Mouse (Mus musculus): ENCODE data around the gene Ccdc71. TPM values are rescaled to one million over a fixed set of nuclear protein-coding genes. Genes with fewer than 3 reads are reported as not detected.

Ccdc71 gene
- polyA plus RNA-seq (2016; fragmentation: Nextera tagmentation; extraction: Ambion mirVana): 44.6 and 49.5 TPM in 2 replicates

DNA sequence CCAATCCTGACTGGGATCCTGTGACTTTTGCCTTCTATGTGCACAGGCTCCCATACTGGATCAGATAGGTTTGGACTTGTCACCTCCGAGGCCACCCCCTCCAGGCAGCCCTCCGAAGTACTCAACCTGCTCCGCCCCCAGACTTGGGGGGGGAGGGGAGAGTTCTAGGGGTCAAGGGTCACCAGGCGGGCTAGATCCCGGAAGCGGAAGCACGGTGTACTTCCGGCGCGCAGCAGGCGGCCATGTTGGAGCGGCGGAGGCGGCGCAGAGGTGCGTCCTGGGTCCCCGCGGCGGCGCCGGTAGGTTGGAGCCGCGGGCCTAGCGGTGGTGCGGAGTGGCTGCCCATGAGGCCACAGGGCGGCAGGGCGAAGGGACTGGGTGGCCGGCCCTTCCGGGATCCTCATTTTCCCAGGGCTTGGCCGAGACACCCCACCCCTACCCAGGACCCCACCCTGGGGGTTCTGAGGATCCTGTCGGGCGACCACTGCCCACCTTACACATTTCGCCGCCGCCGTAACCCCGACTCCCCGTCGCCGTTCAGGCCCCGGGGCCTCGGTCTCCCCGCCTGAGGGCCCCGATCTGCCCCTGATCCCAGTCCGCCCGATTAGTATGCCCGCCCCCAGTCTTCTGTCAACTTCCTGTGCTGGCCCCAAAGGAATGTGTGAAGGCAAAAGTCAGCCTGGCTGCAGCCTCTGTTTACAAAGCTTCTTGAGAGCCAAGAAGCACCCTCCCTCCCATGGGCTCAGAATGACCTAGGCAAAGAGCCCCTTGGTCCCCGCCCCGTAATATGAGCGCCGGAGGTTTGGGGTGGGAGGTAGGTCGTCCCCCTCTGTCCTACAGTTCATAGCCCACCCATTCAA is at the start of gene Ccdc71:
Ccdc71 (plus strand) TSS at position 209 of the 860 bp plus-strand sequence.
- H3K9ac ChIP-seq (replicated peaks): peak within 1 kb of the TSS; percentile 90
- peak; percentile 66 for ATAC-seq (ENCODE audit: insufficient number of reproducible peaks, insufficient read depth, low FRiP score, low TSS enrichment, low read depth)
- peak within 1 kb of the TSS; percentile 87 for H3K27ac ChIP-seq
- peaks cover 12% of the 10 kb centered on the region for H3K4me1 ChIP-seq (replicated peaks)
- H3K9me3 ChIP-seq: no peaks in the 10 kb centered on the region
- under 1% methylated on average over 52 of the region's 52 CpGs for WGBS
- no peaks in the 10 kb centered on the region for H3K27me3 ChIP-seq
- peak within 1 kb of the TSS; percentile 92 for H3K4me2 ChIP-seq
- peaks cover 29% of the 10 kb centered on the region for H3K36me3 ChIP-seq
- H3K4me3 ChIP-seq (replicated peaks): peak within 1 kb of the TSS; percentile 91

DNA sequence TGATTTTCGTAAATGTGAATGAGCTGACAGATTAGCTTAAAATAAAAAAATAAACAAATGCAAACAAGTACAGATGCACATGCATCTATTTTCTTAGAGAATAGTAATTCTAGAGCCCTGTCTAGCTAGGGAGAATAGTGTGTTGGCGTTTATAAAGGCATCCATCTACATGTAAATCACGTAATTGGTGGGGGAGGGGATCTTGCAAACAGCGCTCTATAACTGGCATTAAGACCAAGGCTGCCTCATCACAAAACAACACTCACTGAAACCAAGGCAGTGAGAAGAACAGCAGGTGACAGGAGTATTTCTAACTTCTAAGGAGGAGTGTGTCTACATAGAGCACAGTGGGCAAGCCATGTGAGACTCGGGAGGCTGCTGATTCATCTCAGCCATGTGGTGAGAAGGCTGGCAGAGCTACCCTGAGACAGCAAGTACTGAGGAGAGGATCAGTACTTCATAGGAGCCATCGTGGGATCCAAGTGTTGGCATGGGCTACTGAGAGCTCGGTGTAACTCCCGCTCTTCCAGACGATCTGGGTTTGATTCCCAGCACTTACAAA is 48.9 kb upstream of the Ccdc71 start:
- WGBS: 83% methylated on average over 9 of the region's 9 CpGs
- ATAC-seq (ENCODE audit: insufficient number of reproducible peaks, insufficient read depth, low FRiP score, low TSS enrichment, low read depth): no peak
- no peak overlapping the region for H3K27ac ChIP-seq
- no peak overlapping the region for H3K4me2 ChIP-seq
- no peaks in the 10 kb centered on the region for H3K27me3 ChIP-seq
- no peaks in the 10 kb centered on the region for H3K36me3 ChIP-seq
- no peaks in the 10 kb centered on the region for H3K9me3 ChIP-seq
- H3K4me3 ChIP-seq (replicated peaks): no peak overlapping the region
- H3K9ac ChIP-seq (replicated peaks): no peak overlapping the region
- H3K4me1 ChIP-seq (replicated peaks): no peaks in the 10 kb centered on the region

DNA sequence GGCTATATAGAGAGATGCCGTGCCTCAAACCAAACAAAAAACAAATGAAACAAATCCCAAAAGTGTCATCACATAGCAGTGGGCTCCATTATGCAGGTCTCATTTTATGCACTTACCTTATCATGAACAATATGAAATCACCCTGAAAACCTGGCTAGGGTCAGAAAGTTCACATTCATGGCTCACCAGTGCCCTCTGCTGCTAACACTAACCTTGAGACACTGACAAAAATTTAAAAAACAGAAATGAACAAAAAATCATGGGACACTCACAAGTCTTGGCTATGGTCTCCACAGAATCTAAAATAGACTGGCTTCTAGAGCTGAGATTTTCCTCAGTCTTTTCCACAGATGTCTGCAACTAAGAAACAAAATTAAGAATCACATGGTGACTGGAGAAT is 48.1 kb upstream of the Ccdc71 start:
- Histone ChIP-seq H3K27ac (no peak overlapping the region), H3K9me3 (no peaks in the 10 kb centered on the region), H3K27me3 (no peaks in the 10 kb centered on the region), H3K4me1 (replicated peaks) (no peaks in the 10 kb centered on the region), H3K9ac (replicated peaks) (no peak overlapping the region), H3K4me2 (no peak overlapping the region), H3K4me3 (replicated peaks) (no peak overlapping the region), H3K36me3 (no peaks in the 10 kb centered on the region)
- no peak for ATAC-seq (ENCODE audit: insufficient number of reproducible peaks, insufficient read depth, low FRiP score, low TSS enrichment, low read depth)
- 81% methylated on average over 1 of the region's 1 CpGs for WGBS

DNA sequence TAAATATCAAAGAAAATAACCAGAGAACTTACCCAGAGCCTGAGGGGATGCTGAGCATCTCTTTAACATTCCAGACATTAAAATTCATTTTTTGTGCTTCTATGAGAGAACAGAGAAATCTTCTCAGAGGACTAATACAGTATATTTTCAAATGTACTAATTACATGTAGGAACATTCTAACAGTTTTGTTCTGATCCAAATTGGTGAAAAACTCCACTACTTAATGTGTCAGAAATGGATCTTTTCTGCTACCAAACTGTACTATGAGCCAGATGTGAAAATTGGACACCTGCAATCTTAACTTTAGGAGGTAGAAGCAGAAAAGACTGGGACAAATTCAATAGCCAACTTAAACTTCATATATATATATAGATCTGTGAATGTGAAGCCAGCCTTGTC is 31.9 kb upstream of the Ccdc71 start, which contains the start of gene Ccdc36:
Ccdc36 (minus strand) TSS at position 101 of the 400 bp plus-strand sequence.
- H3K27ac ChIP-seq: no peak within 1 kb of the TSS
- 0 out of 2 replicates have a peak, but pooled peaks cover 5% of the 10 kb centered on the region for H3K4me1 ChIP-seq (replicated peaks)
- H3K9ac ChIP-seq (replicated peaks): no peak within 1 kb of the TSS
- no peaks in the 10 kb centered on the region for H3K36me3 ChIP-seq
- no peaks in the 10 kb centered on the region for H3K9me3 ChIP-seq
- H3K4me3 ChIP-seq (replicated peaks): no peak within 1 kb of the TSS
- no peak for ATAC-seq (ENCODE audit: insufficient number of reproducible peaks, insufficient read depth, low FRiP score, low TSS enrichment, low read depth)
- H3K4me2 ChIP-seq: no peak within 1 kb of the TSS
- no peaks in the 10 kb centered on the region for H3K27me3 ChIP-seq

DNA sequence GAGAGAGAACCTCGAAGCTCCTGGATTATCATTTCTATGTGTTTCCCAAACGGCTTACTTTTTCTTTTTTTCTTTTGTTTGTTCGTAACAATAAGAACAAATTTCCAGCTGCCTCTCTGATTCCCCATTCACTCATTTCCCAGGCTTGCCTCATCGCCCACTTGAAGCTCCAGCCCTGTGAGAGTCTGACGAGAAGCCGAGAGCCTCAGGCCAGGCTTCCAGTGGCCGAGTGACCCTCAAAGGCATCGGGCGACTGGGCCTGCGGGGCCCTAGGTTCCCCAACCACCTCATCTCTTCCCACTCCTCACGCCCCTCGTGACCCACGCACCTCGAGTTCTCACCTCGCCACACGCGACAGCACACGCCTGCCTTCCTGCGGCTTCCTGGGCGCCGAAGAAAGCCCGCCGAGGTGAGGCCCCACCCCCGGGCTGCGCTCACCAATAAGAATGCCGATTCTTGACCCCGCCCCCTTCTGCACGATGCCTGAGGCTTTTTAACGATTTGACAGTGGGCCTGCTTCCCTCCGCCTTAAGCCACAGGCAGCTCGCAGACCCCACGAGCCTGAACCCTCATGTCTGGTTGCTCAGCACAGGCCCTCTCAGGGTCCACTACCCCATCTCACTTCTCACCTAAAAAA is 28.8 kb upstream of the Ccdc71 start:
- H3K27ac ChIP-seq: no peak overlapping the region
- WGBS: 36% methylated on average over 32 of the region's 32 CpGs

DNA sequence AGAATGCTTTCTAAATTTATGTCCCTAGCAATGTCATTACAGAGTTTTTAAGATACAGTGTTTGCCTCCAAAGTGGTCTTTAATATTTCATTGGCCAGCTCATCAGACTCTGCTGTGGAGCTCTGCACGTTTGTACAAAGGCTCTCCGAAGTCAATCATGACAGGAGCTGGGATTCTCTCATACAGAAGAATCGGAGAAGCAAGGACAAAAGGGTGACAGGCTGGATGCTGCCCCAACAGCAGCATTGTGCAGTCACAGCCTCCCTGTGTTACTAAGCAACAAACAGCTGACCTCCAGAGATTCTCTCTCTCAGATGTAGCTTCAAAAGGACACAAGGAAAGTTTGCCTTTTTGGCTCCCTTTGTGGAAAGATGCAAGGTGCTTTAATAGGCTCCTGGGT is 24.1 kb upstream of the Ccdc71 start, which contains the start of gene BC048562:
BC048562 (plus strand) TSS at position 301 of the 400 bp plus-strand sequence.
- no peak within 1 kb of the TSS for H3K27ac ChIP-seq
- no peaks in the 10 kb centered on the region for H3K27me3 ChIP-seq
- H3K4me3 ChIP-seq (replicated peaks): no peak within 1 kb of the TSS
- H3K4me1 ChIP-seq (replicated peaks): 0 out of 2 replicates have a peak, but pooled peaks cover 5% of the 10 kb centered on the region
- no peak within 1 kb of the TSS for H3K4me2 ChIP-seq
- no peak for ATAC-seq (ENCODE audit: insufficient number of reproducible peaks, insufficient read depth, low FRiP score, low TSS enrichment, low read depth)
- H3K9me3 ChIP-seq: no peaks in the 10 kb centered on the region
- H3K9ac ChIP-seq (replicated peaks): no peak within 1 kb of the TSS
- WGBS: 82% methylated on average over 3 of the region's 3 CpGs
- no peaks in the 10 kb centered on the region for H3K36me3 ChIP-seq

More for the DNA sequence above, 28.8 kb upstream of the Ccdc71 start:
- H3K4me1 ChIP-seq (replicated peaks): 0 out of 2 replicates have a peak, but pooled peaks cover 5% of the 10 kb centered on the region
- H3K9me3 ChIP-seq: no peaks in the 10 kb centered on the region
- H3K4me2 ChIP-seq: peak overlapping the region; percentile 50
- 0 out of 2 replicates have a peak overlapping the region, but pooled peaks have one; percentile 32 for H3K9ac ChIP-seq (replicated peaks)
- peak overlapping the region; percentile 27 for H3K4me3 ChIP-seq (replicated peaks)
- ATAC-seq (ENCODE audit: insufficient number of reproducible peaks, insufficient read depth, low FRiP score, low TSS enrichment, low read depth): no peak; the same call in 1 of the 2 replicates
- H3K36me3 ChIP-seq: no peaks in the 10 kb centered on the region
- H3K27me3 ChIP-seq: no peaks in the 10 kb centered on the region

DNA sequence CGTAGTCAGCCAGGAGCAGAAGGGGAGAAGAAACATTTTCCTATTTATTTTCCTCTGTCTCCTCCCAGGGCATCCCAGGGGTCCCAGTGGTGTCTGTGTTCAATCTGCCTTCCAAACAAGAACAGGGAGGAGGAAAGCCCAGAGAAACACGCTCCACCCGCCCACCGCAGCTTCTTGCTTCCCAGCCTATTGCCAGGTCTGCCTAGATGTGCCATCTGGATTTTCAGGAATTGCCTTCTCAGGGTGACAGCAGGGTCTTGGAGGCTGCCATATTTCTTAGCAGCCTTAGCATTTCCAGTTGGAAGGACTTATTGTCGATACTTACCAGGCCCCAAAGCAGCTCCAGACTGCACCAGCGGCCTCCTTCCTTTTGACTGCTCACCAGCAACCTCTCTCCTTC is 21.2 kb upstream of the Ccdc71 start:
- Histone ChIP-seq H3K9ac (replicated peaks) (no peak overlapping the region), H3K36me3 (no peaks in the 10 kb centered on the region), H3K4me3 (replicated peaks) (no peak overlapping the region), H3K27me3 (no peaks in the 10 kb centered on the region), H3K4me2 (no peak overlapping the region), H3K27ac (no peak overlapping the region), H3K9me3 (no peaks in the 10 kb centered on the region), H3K4me1 (replicated peaks) (no peaks in the 10 kb centered on the region)
- ATAC-seq (ENCODE audit: insufficient number of reproducible peaks, insufficient read depth, low FRiP score, low TSS enrichment, low read depth): no peak
- WGBS: 81% methylated on average over 6 of the region's 6 CpGs

DNA sequence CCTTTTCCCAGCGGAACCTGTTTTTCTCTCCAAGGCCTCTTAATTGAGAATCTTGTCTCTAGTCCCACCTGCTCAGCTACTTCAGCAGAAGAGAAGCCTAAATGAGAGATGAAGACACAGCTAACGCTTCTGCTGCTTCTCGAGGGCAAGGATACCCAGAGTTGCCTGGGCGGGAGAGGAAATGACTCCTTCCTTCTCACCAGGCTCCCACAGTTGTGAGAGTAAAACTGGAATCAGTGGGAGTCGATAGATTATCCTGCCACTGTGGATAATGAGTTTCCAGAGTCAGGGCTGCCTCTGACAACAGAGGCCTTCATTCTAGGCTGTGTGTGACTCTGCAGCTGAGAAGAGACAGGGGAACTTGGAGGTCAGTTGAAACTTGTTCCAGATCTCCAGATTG is 19.8 kb upstream of the Ccdc71 start:
- H3K9ac ChIP-seq (replicated peaks): no peak overlapping the region; the same call in 1 of the 2 replicates
- ATAC-seq (ENCODE audit: insufficient number of reproducible peaks, insufficient read depth, low FRiP score, low TSS enrichment, low read depth): no peak
- H3K27me3 ChIP-seq: no peaks in the 10 kb centered on the region
- no peak overlapping the region for H3K27ac ChIP-seq
- H3K4me2 ChIP-seq: no peak overlapping the region
- 0 out of 2 replicates have a peak, but pooled peaks cover 2% of the 10 kb centered on the region for H3K4me1 ChIP-seq (replicated peaks)
- WGBS: 80% methylated on average over 5 of the region's 5 CpGs
- H3K9me3 ChIP-seq: no peaks in the 10 kb centered on the region
- H3K36me3 ChIP-seq: no peaks in the 10 kb centered on the region
- H3K4me3 ChIP-seq (replicated peaks): no peak overlapping the region

DNA sequence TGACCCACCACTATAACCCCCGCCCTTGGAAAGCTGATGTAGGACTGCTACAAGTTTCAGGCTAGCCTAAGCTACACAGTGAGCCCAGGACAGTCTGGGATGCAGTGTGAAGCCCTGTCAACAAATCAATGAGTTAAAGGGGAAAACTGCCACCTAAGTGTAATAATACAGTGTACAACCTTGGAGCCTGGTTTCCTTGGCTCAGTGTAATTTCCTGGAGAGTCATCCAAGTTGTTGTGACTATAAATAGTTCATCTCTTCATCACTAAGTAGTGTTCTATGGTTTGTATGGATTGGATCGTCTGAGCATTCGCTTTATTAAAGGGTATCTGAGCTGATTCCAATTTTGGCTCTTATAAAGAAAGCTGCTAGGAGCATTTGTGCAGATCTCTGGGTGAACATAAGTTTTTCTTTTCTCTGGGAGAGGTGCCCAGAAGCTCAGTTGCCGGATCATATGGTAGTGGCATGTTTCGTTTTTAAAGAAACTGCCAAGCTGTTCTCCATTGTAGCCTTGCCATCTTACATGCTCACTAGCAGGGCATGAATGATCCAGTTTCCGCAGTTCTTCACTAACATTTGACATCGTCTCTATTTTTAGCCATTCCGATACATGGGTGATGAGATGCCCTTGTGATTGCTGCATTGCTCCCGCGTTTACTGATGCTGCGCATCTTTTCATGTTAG is 18.9 kb upstream of the Ccdc71 start:
- WGBS: 92% methylated on average over 11 of the region's 11 CpGs
- no peaks in the 10 kb centered on the region for H3K27me3 ChIP-seq
- no peak overlapping the region for H3K4me2 ChIP-seq
- no peak overlapping the region for H3K9ac ChIP-seq (replicated peaks)
- H3K4me1 ChIP-seq (replicated peaks): 0 out of 2 replicates have a peak, but pooled peaks cover 3% of the 10 kb centered on the region
- ATAC-seq (ENCODE audit: insufficient number of reproducible peaks, insufficient read depth, low FRiP score, low TSS enrichment, low read depth): no peak
- H3K36me3 ChIP-seq: no peaks in the 10 kb centered on the region
- H3K4me3 ChIP-seq (replicated peaks): no peak overlapping the region
- no peaks in the 10 kb centered on the region for H3K9me3 ChIP-seq
- H3K27ac ChIP-seq: no peak overlapping the region

DNA sequence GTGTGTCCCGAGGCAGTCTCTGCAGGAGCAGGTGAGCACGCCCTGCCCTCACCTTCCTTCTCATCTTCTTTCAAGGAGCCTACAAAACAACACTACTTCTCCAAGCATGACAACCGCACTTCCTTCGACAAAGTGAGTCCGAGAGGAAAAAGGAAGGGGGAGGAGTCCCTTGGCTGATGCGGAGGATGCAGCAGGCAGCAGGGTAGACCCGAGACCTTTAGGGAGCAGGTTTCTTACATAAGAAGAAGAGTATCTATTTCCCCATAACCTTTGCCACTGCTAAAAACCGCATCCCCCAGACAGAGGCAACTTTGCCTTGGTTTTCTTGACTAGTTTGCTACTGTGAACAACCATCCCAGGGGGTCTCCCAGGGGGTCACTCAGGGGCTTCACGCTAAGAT is 15.2 kb upstream of the Ccdc71 start:
- WGBS: 65% methylated on average over 9 of the region's 9 CpGs
- Histone ChIP-seq H3K36me3 (peaks cover 23% of the 10 kb centered on the region), H3K27ac (no peak overlapping the region), H3K9me3 (no peaks in the 10 kb centered on the region), H3K27me3 (no peaks in the 10 kb centered on the region), H3K4me2 (no peak overlapping the region), H3K9ac (replicated peaks) (no peak overlapping the region), H3K4me3 (replicated peaks) (no peak overlapping the region), H3K4me1 (replicated peaks) (peaks cover 12% of the 10 kb centered on the region)
- no peak for ATAC-seq (ENCODE audit: insufficient number of reproducible peaks, insufficient read depth, low FRiP score, low TSS enrichment, low read depth)

Measured in limb, embryonic 12.5 days (tissue).